Mouse (Mus musculus) MEL (cell line): ENCODE measurements around the gene Prr5.

Source experiments
- CTCF ChIP-seq, 3 experiments: IDR thresholded peaks in 2 of 3; conservative IDR thresholded peaks in 1 of 3; 2 replicates each; pipeline ENCODE4 v1.5.1; 2011 to 2012; ENCODE audit warnings: low read length in 3 of 3, low read depth in 2 of 3, mild to moderate bottlenecking in 2 of 3, improper control_type of control experiment in 1 of 3, inconsistent platforms in 1 of 3, mixed read lengths in 1 of 3, moderate library complexity in 1 of 3; ENCODE audit not compliant: control insufficient read depth in 1 of 3, insufficient read depth in 1 of 3, poor library complexity in 1 of 3, severe bottlenecking in 1 of 3
- EP300 ChIP-seq, 2 experiments: IDR thresholded peaks; 2 replicates each; pipeline ENCODE4 v1.6.1; 2011; ENCODE audit warnings: improper control_type of control experiment in 2 of 2, low read length in 2 of 2, low read depth in 1 of 2, mild to moderate bottlenecking in 1 of 2
- POLR2A ChIP-seq, 2 experiments: IDR thresholded peaks; 2 replicates each; pipeline ENCODE4 v1.6.1; 2011 to 2012; ENCODE audit warnings: low read length in 2 of 2, mild to moderate bottlenecking in 2 of 2, control low read depth in 1 of 2, improper control_type of control experiment in 1 of 2, low read depth in 1 of 2, moderate library complexity in 1 of 2; ENCODE audit not compliant: control insufficient read depth in 1 of 2, insufficient read depth in 1 of 2, poor library complexity in 1 of 2
- TAL1 ChIP-seq: IDR thresholded peaks from 2 replicates; pipeline ENCODE4 v1.6.1; 2012; ENCODE audit warnings: mild to moderate bottlenecking, inconsistent platforms, low read length, moderate library complexity, mixed read lengths
- UBTF ChIP-seq: IDR thresholded peaks from 2 replicates; pipeline ENCODE4 v1.6.1; 2012; ENCODE audit warnings: low read depth, mild to moderate bottlenecking, inconsistent platforms, low read length, improper control_type of control experiment, moderate library complexity, borderline replicate concordance; ENCODE audit not compliant: insufficient read depth
- ZMIZ1 ChIP-seq: IDR thresholded peaks from 2 replicates; pipeline ENCODE4 v1.6.1; 2012; ENCODE audit warnings: low read depth, mild to moderate bottlenecking, inconsistent platforms, low read length, improper control_type of control experiment, moderate library complexity

GRCm38 (mm10) chr15:84663685-84664060 lies 5.7 kb upstream of the Prr5 start:
- TF ChIP-seq CTCF (IDR thresholded peaks at IDR 0.05 in 2 of 3, conservative IDR thresholded peaks at IDR 0.05 in 1 of 3; ENCODE audit: control insufficient read depth in 1 of 3, insufficient read depth in 1 of 3, low read depth in 2 of 3, low read length in 3 of 3, poor library complexity in 1 of 3, severe bottlenecking in 1 of 3): no peak
- TF ChIP-seq UBTF: no peak
- TF ChIP-seq EP300 (IDR thresholded peaks at IDR 0.05; ENCODE audit: low read depth in 1 of 2, low read length in 2 of 2): no peak
- TF ChIP-seq TAL1: no peak
- TF ChIP-seq POLR2A (IDR thresholded peaks at IDR 0.05; ENCODE audit: control insufficient read depth in 1 of 2, insufficient read depth in 1 of 2, low read depth in 1 of 2, low read length in 2 of 2, poor library complexity in 1 of 2): no peak
- no peak for TF ChIP-seq ZMIZ1
